Mouse (Mus musculus) frontal cortex, postnatal 10 days (tissue): Measurements from ENCODE around the gene Hspbp1.
A peak's percentile ranks its signal among the peaks of the same experiment; 100 is the strongest.

ENCODE experiments used
- DNase-seq, 2 experiments: peaks; one replicate each; pipeline ENCODE4 v3.0.0; 2022; ENCODE audit warnings: low spot score in 2 of 2, mixed read lengths in 1 of 2

The Hspbp1 gene

DNA sequence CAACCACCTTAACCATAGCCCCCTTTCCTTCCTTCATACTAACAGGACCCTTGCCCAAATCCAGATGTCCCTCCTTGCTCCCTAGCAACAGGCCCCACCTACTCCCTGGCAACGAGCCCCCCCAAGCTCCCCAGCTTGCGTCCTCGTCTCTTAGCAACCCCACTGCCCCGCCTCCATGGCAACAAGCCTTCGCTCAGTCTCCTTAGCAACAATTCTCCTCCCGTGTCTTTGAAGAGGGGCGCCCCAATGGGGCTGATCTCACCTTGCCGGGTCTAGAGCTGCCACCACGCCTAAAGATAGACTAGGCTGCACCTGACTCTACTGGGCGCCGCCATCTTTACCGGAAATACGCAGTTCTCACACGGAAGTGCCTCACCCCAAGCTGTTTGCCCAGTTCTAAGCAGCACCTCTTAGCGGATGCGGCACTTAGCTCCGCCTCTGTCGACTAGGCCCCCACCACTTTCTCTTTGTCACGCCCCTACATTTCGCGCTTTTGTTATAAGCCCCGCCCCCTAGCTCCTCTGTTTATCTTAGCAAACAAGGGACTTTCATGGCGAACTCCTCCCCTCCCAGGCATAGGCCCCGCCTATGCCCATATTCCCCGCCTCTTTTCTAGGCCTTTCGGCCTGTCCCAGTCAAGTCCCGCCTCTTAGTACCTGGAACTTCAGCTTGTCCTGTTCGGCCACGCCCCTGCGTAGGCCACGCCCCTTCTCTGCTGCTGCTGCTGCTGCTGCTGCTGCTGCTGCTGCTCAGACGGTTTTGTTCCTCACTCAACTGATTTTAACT lies at the start of gene Hspbp1:
Gene Hspbp1, minus strand, starts transcription at position 437 of the 786 bp plus-strand sequence.
- DNase-seq = peak; percentile 88 to 90

DNA sequence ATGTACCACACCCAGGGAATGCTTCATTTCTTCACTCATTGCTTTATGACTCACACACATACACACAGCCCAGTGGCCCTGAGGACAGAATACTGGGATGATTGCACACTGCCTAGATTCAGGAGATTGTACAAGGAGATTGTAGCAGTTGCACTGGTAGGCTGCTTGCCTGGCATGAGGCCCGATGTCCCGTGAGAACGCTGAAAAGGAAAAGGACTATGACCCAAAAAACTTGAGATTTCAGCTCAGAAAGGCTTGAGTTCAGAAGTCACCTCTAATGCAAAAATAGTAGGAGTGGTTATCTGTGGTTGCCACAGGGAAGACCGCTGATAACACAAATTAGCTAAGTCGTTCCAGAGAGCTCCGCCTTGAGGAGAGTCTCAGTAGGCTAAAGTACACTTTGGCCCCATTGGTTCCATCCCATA lies 48.1 kb upstream of the Hspbp1 start:
- no peak for DNase-seq

GRCm38 (mm10) chr7:4731090-4731489 lies 46.2 kb upstream of the Hspbp1 start:
- DNase-seq = no peak

- no peak for DNase-seq
Observed at GRCm38 (mm10) chr7:4725169-4725568, 40.3 kb upstream of the Hspbp1 start, which contains the start of gene Tmem150b. Tmem150b (minus strand) TSS chr7:4725249.

DNA sequence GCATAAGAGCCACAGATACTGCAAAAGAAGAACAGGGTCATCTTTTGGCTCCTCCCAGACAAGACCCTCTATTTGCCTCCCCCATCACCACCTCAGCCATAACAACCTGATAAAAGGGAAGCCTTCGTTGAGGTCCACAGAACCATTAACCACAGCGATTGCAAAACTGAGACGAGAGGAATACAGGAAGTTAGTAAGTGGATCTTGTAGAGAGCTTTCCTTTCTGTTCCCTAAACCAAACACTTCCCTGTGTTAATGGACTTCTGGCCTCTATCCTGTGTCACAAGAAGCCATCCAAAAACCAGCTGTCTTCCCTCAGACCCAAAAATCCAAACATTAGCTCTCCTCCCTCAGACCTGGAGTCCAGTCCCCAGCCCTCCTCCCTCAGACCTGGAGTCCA lies 39.5 kb upstream of the Hspbp1 start:
- no peak for DNase-seq

DNA sequence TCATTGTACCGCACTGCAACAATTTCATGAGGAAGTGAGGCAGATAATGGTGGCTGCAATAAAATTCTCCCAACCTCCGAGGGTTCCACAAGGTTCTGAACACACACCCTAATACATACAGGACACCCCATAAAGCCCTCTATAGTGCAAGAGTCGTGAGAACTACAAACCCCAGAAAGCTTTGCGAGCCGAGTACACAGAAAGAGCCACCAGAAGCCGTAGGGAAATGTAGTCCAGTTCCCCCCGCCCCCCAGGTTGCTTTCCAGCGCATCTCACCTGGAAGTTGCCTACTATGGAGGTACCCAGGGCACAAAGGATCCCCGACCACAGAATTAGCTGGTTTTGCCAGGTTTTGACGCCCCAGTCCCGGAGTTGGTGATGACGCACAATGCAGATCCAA lies 38.6 kb upstream of the Hspbp1 start:
- DNase-seq = no peak

DNA sequence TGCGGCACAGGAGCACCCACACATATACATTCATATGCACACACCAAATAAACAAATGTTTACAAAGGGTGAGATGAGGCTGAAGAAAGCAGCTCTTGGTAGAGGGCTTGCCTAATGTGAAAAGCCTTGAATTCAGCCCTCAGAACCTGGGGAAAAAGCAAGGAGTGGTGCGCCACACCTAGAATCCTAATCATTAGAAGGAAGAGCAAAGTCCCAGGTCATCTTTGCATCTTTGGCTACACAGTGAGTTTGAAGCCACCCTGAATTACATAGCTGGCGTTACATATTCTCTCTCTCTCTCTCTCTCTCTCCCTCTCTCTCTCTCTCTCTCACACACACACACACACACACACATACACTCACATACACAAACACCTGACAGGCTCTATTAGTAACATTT lies 34.4 kb upstream of the Hspbp1 start:
- no peak for DNase-seq

DNA sequence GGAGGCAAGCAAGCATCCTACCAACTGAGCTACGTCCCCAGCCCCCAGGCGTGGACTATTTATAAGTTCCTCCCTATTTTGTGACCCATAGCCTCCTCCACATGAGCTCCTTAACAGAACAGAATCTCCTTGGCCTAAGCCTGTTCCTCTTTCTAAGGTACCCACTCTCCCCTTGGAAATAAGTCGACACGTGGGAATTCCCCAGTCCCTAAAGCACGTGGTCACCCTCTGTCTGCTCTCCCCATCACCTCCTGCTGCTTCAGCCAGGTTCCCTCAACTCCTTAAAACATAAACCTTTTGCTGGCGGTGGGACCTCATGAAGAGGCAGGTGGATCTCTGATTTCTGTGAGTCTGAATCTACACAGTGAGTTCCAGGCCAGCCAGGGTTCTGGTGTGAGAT lies 32.1 kb upstream of the Hspbp1 start:
- no peak for DNase-seq

- no peak for DNase-seq
Observed at GRCm38 (mm10) chr7:4712594-4712993, 27.7 kb upstream of the Hspbp1 start.

DNA sequence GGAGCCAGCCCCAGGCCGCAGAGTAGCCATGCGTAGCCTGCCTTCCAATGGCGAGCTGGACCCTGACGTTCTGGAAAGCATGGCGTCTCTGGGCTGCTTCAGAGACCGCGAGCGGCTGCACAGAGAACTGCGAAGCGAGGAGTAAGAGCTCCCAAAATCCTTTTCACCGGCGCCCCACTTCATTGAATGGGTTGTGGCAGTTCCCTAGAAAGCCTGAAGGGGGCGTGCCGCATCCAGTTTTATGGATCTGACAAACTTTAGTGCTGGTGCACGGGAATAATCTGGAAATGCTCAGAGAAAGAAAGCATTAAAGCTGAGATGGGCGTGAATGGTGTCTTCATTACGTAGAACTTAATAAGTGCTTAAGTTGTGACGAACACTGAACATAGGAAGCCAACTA lies 20.2 kb upstream of the Hspbp1 start:
- DNase-seq = no peak

GRCm38 (mm10) chr7:4703195-4703594 lies 18.3 kb upstream of the Hspbp1 start:
- DNase-seq = no peak

- DNase-seq = no peak
Observed at GRCm38 (mm10) chr7:4702334-4702733, 17.5 kb upstream of the Hspbp1 start.

DNA sequence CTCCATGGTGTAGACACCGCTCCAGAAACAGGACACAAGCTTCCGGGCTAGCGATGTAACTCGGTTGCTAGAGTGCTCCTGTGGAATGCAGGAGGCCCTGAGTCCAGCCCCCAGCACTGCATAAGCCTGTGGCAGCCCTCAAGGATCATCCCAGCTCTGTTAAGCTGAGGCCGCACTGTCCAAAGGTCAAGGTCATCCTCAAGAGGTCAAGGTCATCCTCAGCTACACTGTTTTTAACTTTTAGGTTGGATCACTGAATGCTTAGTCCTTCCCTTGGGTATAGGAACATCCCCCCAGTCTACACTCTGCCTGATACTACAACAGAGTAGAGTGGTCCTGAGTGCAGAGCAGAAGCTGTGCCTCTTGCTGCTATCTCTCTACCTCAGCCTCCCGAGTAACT lies 8.1 kb upstream of the Hspbp1 start:
- DNase-seq = no peak

- DNase-seq = peak; percentile 31 to 44
Observed at GRCm38 (mm10) chr7:4690951-4691653, 6.2 kb upstream of the Hspbp1 start.

- DNase-seq = peak; percentile 85 to 87
Observed at GRCm38 (mm10) chr7:4690387-4690786, 5.5 kb upstream of the Hspbp1 start, which contains the start of gene Brsk1. Brsk1 (plus strand) TSS chr7:4690604.

GRCm38 (mm10) chr7:4684203-4684602 lies 665 bp downstream of the Hspbp1 start:
- DNase-seq = no peak

DNA sequence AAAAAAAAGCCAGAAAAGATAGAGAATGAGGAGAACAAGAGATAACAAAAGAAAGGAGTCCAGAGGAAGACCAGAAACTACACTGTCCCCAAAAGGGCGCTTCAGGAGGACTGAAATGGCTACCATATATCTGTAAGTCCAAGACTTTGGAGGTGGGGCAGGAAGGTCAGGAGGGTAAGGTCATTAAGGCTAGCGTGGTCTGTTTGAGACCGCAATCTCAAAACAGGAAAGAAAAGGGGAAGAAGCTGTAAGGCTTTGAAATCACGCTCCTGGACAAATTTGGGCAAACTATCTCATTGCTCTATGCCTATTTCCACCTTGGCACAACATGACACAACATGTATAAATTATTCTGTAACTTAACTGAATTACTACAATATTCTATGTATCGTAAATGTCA lies 1.6 kb downstream of the Hspbp1 start:
- no peak for DNase-seq

DNA sequence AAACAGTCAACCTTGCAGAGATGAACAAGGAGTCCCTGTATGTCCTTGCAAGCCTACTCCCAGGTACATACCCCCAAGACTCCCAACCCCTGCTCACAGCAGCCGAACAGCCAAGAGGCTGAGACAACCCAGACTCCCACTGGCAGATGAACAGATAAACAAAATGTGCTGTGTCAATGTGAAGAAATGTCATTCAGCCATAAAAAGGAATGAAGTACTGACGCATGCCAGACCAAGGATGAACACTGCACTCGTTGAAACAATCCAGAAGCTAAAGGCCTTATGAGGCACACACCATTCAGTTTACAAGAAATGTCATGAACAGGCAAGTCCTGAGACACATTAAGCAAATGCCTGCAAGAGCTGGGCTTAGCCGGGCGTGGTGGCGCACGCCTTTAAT lies 9.7 kb downstream of the Hspbp1 start:
- no peak for DNase-seq

DNA sequence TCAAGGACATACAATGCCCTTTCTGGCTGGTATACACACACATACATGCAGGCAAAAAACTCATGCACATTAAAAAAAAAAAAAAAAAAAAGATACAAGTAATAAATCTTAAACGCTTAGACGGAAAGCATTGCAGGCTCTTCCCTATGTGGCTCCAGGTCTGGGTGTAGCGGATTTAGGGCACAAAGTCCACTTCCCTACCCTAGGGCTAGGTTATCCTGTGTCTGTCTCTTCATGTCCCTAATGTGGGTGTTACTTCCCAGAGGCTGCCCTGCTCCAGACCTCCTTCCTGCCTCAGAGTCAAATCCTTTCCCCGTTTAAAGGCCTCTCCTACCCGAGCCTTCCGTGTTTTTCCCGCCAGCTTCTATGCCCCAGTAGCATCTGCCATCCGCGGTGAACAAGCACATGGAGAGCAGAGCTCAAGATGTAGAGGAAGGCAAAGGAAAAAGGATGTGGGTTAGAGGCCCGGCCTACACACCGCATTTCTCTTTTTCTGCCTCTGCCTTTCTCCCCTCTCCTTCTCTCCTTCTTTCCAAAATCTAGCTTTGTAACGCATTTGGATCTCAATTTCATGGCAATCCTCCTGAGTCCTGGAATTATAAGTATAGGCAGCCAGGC lies 10.6 kb downstream of the Hspbp1 start:
- no peak for DNase-seq

- DNase-seq = no peak
Observed at GRCm38 (mm10) chr7:4671956-4672355, 12.9 kb downstream of the Hspbp1 start.

- DNase-seq = no peak
Observed at GRCm38 (mm10) chr7:4670655-4671255, 14.1 kb downstream of the Hspbp1 start.

GRCm38 (mm10) chr7:4669156-4669555 lies 15.7 kb downstream of the Hspbp1 start:
- DNase-seq = no peak
